Mouse (Mus musculus) embryonic facial prominence, embryonic 13.5 days (tissue): ENCODE measurements around the gene D8Ertd738e. TPM values are rescaled to one million over a fixed set of nuclear protein-coding genes. Genes with fewer than 3 reads are reported as not detected.
A peak's percentile ranks its signal among the peaks of the same experiment; 100 is the strongest.

Experiments
- ATAC-seq: fragments of 200-750 bp; cut with Nextera tagmentation; 2 replicates; pipeline ENCODE4 v1.8.0; 2017; ENCODE audit warnings: low read depth; ENCODE audit not compliant: insufficient number of reproducible peaks, insufficient read depth, low FRiP score, low TSS enrichment
- H3K27ac ChIP-seq: fragments of 300-500 bp; sonication (generic); 2 replicates; pipeline ENCODE4 v1.5.1; 2015; ENCODE audit warnings: moderate library complexity, mild to moderate bottlenecking, inconsistent platforms
- H3K27me3 ChIP-seq: fragments of 300-500 bp; sonication (generic); 2 replicates; pipeline ENCODE4 v1.6.1; 2015; ENCODE audit warnings: mild to moderate bottlenecking, inconsistent platforms
- H3K36me3 ChIP-seq: fragments of 300-500 bp; sonication (generic); 2 replicates; pipeline ENCODE4 v1.6.1; 2015; ENCODE audit warnings: mild to moderate bottlenecking, inconsistent platforms
- H3K4me1 ChIP-seq: fragments of 300-500 bp; sonication (generic); 2 replicates; pipeline ENCODE4 v1.6.1; 2015; ENCODE audit warnings: inconsistent platforms
- H3K4me2 ChIP-seq: fragments of 300-500 bp; sonication (generic); 2 replicates; pipeline ENCODE4 v1.6.1; 2015; ENCODE audit warnings: moderate library complexity, mild to moderate bottlenecking, inconsistent platforms
- H3K4me3 ChIP-seq: fragments of 300-500 bp; sonication (generic); 2 replicates; pipeline ENCODE4 v1.5.1; 2015; ENCODE audit warnings: mild to moderate bottlenecking, inconsistent platforms
- H3K9ac ChIP-seq: fragments of 300-500 bp; sonication (generic); 2 replicates; pipeline ENCODE4 v1.6.1; 2015; ENCODE audit warnings: mild to moderate bottlenecking, inconsistent platforms
- H3K9me3 ChIP-seq: fragments of 300-500 bp; sonication (generic); 2 replicates; pipeline ENCODE4 v1.6.1; 2016; ENCODE audit warnings: inconsistent platforms
- WGBS: fragments of 180-500 bp; shearing (Covaris S2); methylation state at CpG from one replicate; pipeline ENCODE4 v1.1.7; 2015; ENCODE audit warnings: mixed read lengths; 5-methylcytosine and 5-hydroxymethylcytosine counted together
- polyA plus RNA-seq: library from polyadenylated mRNA; unstranded; fragments of >200 nt; fragmentation: Nextera tagmentation; extraction: Ambion mirVana; gene quantifications from 2 replicates; pipeline ENCODE4 v1.2.1, GENCODE M21; 2015

The D8Ertd738e gene
- polyA plus RNA-seq, 1 experiment from 2014 or later = 344 TPM

DNA sequence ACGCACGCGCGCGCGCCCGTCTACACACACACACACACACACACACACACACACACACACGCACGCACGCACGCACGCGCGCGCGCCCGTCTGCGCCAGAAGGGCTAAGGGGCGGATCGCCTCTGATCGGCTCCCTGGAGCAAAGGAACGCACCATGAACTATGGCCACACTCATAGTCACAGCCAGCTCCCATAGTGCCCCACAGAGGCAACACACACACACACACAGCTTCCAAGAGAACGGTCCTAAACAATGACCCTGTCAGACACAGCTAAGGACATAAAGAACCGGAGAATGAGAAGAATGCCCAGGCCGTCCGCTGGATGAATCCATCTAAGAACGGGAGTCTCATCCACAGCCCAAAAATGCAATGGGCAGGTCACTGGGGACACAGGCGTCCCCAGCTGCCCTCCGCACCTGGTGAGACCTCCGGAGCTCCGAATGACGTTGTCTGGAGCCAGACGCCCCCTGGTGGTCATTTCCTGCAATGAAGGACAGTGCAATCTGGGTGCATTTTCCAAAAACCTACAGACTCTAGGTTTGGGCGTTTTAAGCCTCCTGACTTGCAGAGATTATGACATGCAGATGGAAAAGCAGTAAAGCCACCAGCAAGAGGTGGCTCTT is 39.2 kb downstream of the D8Ertd738e start:
- Histone ChIP-seq H3K4me1 (peaks cover 32% of the 10 kb centered on the region), H3K4me3 (no peak overlapping the region), H3K4me2 (no peak overlapping the region), H3K27me3 (no peaks in the 10 kb centered on the region), H3K9ac (0 out of 2 replicates have a peak overlapping the region, but pooled peaks have one; percentile 27), H3K9me3 (no peaks in the 10 kb centered on the region), H3K27ac (no peak overlapping the region), H3K36me3 (peaks cover 84% of the 10 kb centered on the region)
- WGBS = 63% methylated on average over 34 of the region's 34 CpGs
- peak; percentile 41; the same call in 1 of the 2 replicates for ATAC-seq

DNA sequence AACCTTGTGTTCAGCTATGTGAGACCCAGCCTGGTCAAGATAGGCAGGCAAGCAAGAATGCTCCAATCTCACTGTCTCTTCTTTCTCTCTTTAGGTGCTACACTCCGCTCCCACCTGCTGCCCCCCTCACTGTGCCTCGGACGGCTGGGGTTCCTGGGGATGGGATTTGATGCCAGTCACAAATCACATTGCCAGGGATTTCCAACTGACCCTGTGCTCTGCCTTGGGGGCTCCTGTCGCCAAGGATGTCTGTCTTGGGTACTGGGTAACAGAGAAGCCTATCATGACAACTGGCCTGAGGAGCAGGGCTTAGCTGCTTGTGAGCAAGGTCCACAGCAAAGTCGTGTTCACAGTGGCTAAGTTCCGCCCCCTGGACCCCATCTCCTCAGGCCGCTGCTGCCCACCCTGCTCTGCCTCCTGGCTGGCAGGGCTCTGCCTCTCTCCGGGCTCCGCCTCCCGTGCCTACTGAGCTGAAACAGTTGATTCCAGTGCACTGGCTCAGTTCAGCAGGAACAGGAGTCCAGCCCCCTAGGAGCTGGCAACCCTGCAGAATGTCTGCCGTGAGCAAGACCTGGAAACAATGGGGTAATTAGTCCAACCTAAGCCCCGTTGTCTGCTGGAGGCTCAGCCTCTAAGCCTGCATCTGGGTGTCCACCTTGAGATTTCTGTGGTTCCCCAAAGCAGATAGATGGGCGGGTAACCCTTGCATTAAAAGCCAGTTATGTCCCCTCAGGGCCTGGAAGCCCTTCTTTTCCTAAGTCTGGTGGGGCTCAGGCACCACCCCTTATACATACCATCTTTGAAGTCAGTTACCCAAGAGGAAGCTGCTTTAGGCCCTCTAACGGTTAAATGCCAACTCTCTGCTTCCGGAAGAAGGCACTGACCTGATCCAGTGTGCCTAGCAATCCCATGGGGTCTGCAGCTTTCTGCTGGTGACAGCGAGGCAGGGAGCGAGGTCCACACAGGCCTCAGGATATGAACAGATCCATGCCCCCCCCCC is 40.8 kb downstream of the D8Ertd738e start:
- peak overlapping the region; percentile 52 for H3K9ac ChIP-seq
- H3K27ac ChIP-seq = peak overlapping the region; percentile 64

DNA sequence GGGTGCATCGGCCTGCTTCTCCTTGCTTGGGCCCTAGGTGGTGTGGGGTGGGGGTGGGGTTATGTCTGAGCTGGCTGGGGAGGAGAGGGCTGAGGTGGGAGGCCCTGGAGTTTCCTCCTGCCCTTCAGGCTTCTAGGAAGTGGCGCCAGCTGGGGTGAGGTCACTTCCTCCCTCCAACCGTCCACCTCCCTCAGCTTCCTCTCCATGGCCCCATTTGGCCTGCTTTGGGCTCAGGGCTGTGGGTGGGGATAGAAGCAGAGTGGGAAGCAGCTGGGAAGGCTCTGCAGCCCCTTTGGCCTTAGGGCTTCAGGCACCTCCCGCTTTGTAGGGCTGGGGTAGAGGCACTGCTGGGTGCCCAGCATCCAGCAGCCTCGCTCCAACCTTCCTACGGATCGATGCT is 41.7 kb downstream of the D8Ertd738e start:
- H3K36me3 ChIP-seq = peaks cover 71% of the 10 kb centered on the region
- no peaks in the 10 kb centered on the region for H3K27me3 ChIP-seq
- H3K9me3 ChIP-seq = no peaks in the 10 kb centered on the region
- H3K4me2 ChIP-seq = 0 out of 2 replicates have a peak overlapping the region, but pooled peaks have one; percentile 5
- ATAC-seq = no peak
- 52% methylated on average over 7 of the region's 7 CpGs for WGBS
- peaks cover 52% of the 10 kb centered on the region for H3K4me1 ChIP-seq
- H3K4me3 ChIP-seq = no peak overlapping the region
- H3K9ac ChIP-seq = peak overlapping the region; percentile 52; the same call in 1 of the 2 replicates
- H3K27ac ChIP-seq = peak overlapping the region; percentile 64

More for the DNA sequence above, 40.8 kb downstream of the D8Ertd738e start:
- Histone ChIP-seq H3K36me3 (peaks cover 80% of the 10 kb centered on the region), H3K27me3 (no peaks in the 10 kb centered on the region), H3K4me2 (0 out of 2 replicates have a peak overlapping the region, but pooled peaks have one; percentile 5), H3K9me3 (no peaks in the 10 kb centered on the region), H3K4me1 (peaks cover 45% of the 10 kb centered on the region), H3K4me3 (no peak overlapping the region)
- 47% methylated on average over 17 of the region's 17 CpGs for WGBS
- no peak for ATAC-seq

- Histone ChIP-seq H3K4me3 (no peak overlapping the region), H3K9me3 (no peaks in the 10 kb centered on the region), H3K27ac (peak overlapping the region; percentile 64; the same call in 1 of the 2 replicates), H3K4me1 (peaks cover 63% of the 10 kb centered on the region), H3K27me3 (no peaks in the 10 kb centered on the region), H3K4me2 (no peak overlapping the region), H3K36me3 (peaks cover 61% of the 10 kb centered on the region), H3K9ac (no peak overlapping the region)
- ATAC-seq = no peak
- 84% methylated on average over 3 of the region's 3 CpGs for WGBS
Measured at GRCm38 (mm10) chr8:84206666-84207065, 42.9 kb downstream of the D8Ertd738e start.

GRCm38 (mm10) chr8:84205073-84205472 is 44.4 kb downstream of the D8Ertd738e start:
- Histone ChIP-seq H3K4me2 (no peak overlapping the region), H3K4me1 (peaks cover 73% of the 10 kb centered on the region), H3K9ac (no peak overlapping the region), H3K27ac (no peak overlapping the region), H3K27me3 (no peaks in the 10 kb centered on the region), H3K4me3 (no peak overlapping the region), H3K36me3 (peaks cover 49% of the 10 kb centered on the region), H3K9me3 (no peaks in the 10 kb centered on the region)
- WGBS = 90% methylated on average over 5 of the region's 5 CpGs
- no peak for ATAC-seq

DNA sequence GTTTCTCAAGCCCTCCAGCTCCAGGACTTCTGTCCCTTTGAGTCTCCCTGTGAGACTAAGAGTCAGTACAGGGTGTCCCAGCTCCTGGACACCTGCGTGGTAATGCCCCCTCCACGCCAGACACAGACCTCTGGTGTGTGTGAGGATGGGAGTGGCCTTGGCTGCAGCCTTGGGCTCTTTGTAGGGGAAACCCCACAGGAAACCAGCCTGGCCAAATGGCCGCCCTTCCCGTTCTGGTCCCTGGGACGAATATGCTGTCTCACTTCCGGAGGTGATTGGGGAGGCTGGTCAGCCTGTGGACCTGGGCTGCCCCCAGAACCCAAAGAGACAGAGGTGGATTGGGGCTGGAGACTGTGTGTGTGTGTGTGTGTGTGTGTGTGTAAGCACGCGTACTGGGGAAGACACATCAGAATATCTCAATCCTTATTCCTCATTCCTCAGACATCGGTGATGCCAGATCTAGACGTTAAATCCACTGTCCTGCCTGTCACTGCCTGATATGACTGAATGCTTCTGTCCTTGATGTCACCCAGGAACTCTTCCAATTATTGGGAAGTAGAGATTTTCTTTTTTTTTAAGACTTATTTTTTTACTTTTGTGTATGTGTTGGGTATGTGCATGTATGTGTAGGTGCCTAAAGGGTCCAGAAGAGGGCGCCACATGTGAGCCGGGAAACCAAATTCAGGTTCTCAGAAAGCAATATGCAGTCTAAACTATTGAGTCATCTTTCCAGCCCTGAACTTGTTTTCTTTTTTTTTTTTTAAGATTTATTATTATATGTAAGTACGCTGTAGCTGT is 45.3 kb downstream of the D8Ertd738e start:
- peak overlapping the region; percentile 99 for H3K27ac ChIP-seq
- WGBS = 55% methylated on average over 13 of the region's 13 CpGs
- no peak for ATAC-seq
- peaks cover 79% of the 10 kb centered on the region for H3K4me1 ChIP-seq
- H3K9ac ChIP-seq = peak overlapping the region; percentile 95
- H3K4me3 ChIP-seq = peak overlapping the region; percentile 76
- no peaks in the 10 kb centered on the region for H3K9me3 ChIP-seq
- H3K27me3 ChIP-seq = no peaks in the 10 kb centered on the region
- H3K4me2 ChIP-seq = peak overlapping the region; percentile 94
- peaks cover 40% of the 10 kb centered on the region for H3K36me3 ChIP-seq

DNA sequence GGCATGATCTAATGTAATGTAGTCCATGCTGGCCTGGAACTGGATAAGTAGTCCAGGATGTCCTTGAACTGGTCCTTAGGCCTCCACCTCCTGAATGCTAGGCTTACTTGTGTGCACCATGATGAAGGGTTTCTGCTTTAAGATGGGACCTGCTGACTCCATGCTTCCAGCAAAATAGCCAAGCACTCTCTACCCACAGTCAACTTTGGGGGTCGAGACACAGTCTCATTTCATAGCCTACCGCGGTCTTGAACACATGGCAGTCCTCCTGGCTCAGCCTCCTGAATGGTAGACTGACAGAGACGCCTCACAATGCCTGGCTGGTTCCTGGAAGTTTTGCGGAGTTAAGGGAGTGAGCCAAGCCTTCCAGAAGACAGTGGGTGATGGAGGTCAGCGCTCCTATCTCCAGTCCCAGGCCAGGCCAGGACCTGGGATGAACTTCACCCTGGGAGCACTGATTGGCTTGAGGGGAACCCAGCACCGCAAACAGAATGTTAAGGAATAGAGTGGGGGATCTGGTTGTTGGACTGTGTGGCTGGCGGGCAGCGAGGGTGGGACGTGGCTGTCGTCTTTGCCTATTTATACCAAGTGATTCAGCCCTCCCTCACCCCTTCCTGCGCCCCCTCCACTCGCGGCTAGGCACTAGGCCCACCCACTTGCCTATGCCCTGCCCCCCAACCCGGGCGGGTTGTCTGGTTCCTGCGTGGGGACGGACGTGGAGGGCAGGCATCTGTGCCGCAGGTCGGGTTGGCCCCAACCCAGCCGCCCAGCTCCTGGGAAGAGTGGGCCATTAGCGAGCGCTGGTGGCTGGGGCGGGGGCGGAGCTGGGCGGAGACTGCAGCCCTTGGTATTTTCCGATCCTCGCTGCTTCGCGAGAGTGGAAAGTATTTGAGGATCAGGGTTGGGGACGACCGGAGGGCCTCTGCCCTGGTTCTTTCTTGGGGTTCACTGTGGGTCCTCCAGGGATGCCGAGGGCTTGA is 46.3 kb downstream of the D8Ertd738e start:
- peak; percentile 69 for ATAC-seq
- 7% methylated on average over 34 of the region's 34 CpGs for WGBS
- Histone ChIP-seq H3K36me3 (peaks cover 30% of the 10 kb centered on the region), H3K4me3 (peak overlapping the region; percentile 76), H3K4me2 (peak overlapping the region; percentile 94), H3K27me3 (no peaks in the 10 kb centered on the region), H3K9me3 (no peaks in the 10 kb centered on the region), H3K9ac (peak overlapping the region; percentile 95), H3K27ac (peak overlapping the region; percentile 99), H3K4me1 (peaks cover 79% of the 10 kb centered on the region)

DNA sequence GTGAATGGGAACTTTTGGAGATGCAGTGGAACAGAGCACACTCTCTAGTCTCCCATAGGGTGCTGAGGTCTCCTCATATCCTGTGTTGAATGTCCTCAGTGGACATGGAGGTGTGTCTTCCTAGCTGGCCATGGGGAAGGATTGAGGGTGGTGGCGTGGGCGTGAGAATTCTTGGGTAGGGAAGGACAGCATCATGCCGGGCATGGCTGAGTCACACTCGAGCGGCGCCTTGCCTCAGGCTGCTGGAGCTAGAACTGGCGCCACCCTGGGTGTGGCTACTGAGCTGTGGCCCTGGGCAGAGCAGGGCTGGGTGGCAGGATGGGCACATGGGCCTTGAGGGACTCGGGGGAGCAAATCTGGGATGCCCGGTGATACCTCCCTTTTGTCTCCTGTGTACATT is 47.1 kb downstream of the D8Ertd738e start:
- ATAC-seq = no peak
- H3K27ac ChIP-seq = peak overlapping the region; percentile 99
- WGBS = 82% methylated on average over 9 of the region's 9 CpGs

DNA sequence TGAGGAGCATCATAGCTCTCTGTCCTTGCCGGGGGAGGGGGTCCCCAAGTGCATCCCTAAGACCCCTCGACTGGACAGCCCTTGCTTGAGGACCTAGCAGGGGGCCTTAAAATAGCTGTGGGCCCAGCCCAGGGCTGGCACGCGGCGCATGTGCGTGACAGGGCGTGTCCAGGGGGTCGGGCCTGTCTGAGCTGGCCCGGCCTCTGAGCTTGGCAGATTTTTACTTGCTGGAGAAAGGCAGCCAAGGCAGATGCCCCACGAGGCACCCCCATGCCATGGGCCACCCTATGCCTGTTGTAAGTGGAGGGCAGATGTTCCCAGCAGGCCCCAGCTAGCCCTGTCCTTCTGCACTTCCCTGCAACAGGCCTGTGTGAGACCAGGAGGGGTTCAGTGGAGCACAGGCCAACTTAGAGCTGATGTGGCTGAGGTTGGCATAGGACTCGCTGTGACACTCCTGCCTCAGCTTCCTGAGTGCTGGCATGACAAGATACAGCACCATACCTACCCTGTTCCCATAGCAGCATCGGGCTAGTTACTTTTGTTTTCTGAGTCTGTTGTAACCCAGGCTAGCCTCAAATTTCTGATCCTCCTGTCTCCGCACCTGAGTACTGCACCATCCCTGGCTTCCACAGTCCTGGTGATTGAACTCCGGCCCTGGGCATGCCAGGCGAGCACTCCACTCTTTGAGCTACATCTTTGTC is 47.8 kb downstream of the D8Ertd738e start:
- WGBS = 44% methylated on average over 15 of the region's 15 CpGs
- Histone ChIP-seq H3K9me3 (no peaks in the 10 kb centered on the region), H3K4me2 (peak overlapping the region; percentile 94), H3K4me1 (peaks cover 71% of the 10 kb centered on the region), H3K27ac (peak overlapping the region; percentile 99), H3K36me3 (peaks cover 22% of the 10 kb centered on the region), H3K9ac (peak overlapping the region; percentile 95), H3K27me3 (no peaks in the 10 kb centered on the region), H3K4me3 (peak overlapping the region; percentile 76)
- ATAC-seq = no peak

More for the DNA sequence above, 47.1 kb downstream of the D8Ertd738e start:
- peaks cover 77% of the 10 kb centered on the region for H3K4me1 ChIP-seq
- H3K36me3 ChIP-seq = peaks cover 26% of the 10 kb centered on the region
- H3K4me3 ChIP-seq = peak overlapping the region; percentile 76
- H3K27me3 ChIP-seq = no peaks in the 10 kb centered on the region
- H3K4me2 ChIP-seq = peak overlapping the region; percentile 94
- H3K9ac ChIP-seq = peak overlapping the region; percentile 95
- H3K9me3 ChIP-seq = no peaks in the 10 kb centered on the region
